Mouse (Mus musculus): ENCODE measurements around the gene Eva1c.

- TF ChIP-seq CTCF (IDR thresholded peaks at IDR 0.05; ENCODE audit: extremely low read depth, insufficient read depth, low read length) (0 out of 2 replicates have a peak, but pooled peaks have one; percentile 4), POLR2A (IDR thresholded peaks at IDR 0.05; ENCODE audit: extremely low read depth, insufficient read depth, low read length) (no peak)
These were observed 6.7 kb downstream of the Eva1c start for GRCm38 (mm10) chr16:90833041-90833791.

Data from cortical plate, adult 2 months (tissue).